Mouse (Mus musculus): ENCODE measurements around the gene Vps4a. TPM values are rescaled to one million over a fixed set of nuclear protein-coding genes. Genes with fewer than 3 reads are reported as not detected.
A peak's percentile ranks its signal among the peaks of the same experiment; 100 is the strongest.
"Not testable (repeated sequence)": the region's sequence is repeated elsewhere in the genome, so short reads cannot be mapped to it uniquely, and the experiment has no call there.

Gene Vps4a
- total RNA-seq (2021) = 10 to 100 TPM; 62.2 to 71.0 TPM
- long read RNA-seq, experiment 1, transcript Vps4a-201 (11 exons, 2,178 nt) = major isoform, 80 of 89 reads
- long read RNA-seq, experiment 1, partial matches to known transcripts = 7 of 89 reads
- long read RNA-seq, experiment 1, other reads (novel, unspliced or antisense) = 2 of 89 reads
- long read RNA-seq, experiment 2, transcript Vps4a-201 (11 exons, 2,178 nt) = major isoform, 67 of 73 reads
- long read RNA-seq, experiment 2, partial matches to known transcripts = 5 of 73 reads
- long read RNA-seq, experiment 2, other reads (novel, unspliced or antisense) = 1 of 73 reads

- peak; percentile 98 for DNase-seq (ENCODE audit: low spot score)
Measured at GRCm38 (mm10) chr8:107030650-107031576, at the start of gene Vps4a. Vps4a (plus strand) TSS chr8:107031222.

GRCm38 (mm10) chr8:106985404-106985821 is 45.6 kb upstream of the Vps4a start:
- no peak for DNase-seq (ENCODE audit: low spot score)

- DNase-seq (ENCODE audit: low spot score) = no peak
Measured at GRCm38 (mm10) chr8:106985951-106986350, 45.1 kb upstream of the Vps4a start.

- DNase-seq (ENCODE audit: low spot score) = no peak
Measured at GRCm38 (mm10) chr8:106987557-106987956, 43.5 kb upstream of the Vps4a start.

GRCm38 (mm10) chr8:106991393-106991792 is 39.6 kb upstream of the Vps4a start:
- no peak for DNase-seq (ENCODE audit: low spot score)

- DNase-seq (ENCODE audit: low spot score) = not testable (repeated sequence)
Measured at GRCm38 (mm10) chr8:106996339-106996738, 34.7 kb upstream of the Vps4a start.

GRCm38 (mm10) chr8:106997416-106997815 is 33.6 kb upstream of the Vps4a start:
- DNase-seq (ENCODE audit: low spot score) = no peak

- DNase-seq (ENCODE audit: low spot score) = peak; percentile 78
Measured at GRCm38 (mm10) chr8:106999068-106999467, 32.0 kb upstream of the Vps4a start.

GRCm38 (mm10) chr8:107002532-107002931 is 28.5 kb upstream of the Vps4a start:
- peak; percentile 91 for DNase-seq (ENCODE audit: low spot score)

GRCm38 (mm10) chr8:107007795-107008194 is 23.2 kb upstream of the Vps4a start:
- DNase-seq (ENCODE audit: low spot score) = no peak

- DNase-seq (ENCODE audit: low spot score) = no peak
Measured at GRCm38 (mm10) chr8:107012666-107013065, 18.4 kb upstream of the Vps4a start.

GRCm38 (mm10) chr8:107014915-107015314 is 16.1 kb upstream of the Vps4a start:
- no peak for DNase-seq (ENCODE audit: low spot score)

GRCm38 (mm10) chr8:107023479-107023878 is 7.5 kb upstream of the Vps4a start:
- DNase-seq (ENCODE audit: low spot score) = no peak

GRCm38 (mm10) chr8:107029310-107029709 is 1.7 kb upstream of the Vps4a start:
- DNase-seq (ENCODE audit: low spot score) = no peak

- no peak for DNase-seq (ENCODE audit: low spot score)
Measured at GRCm38 (mm10) chr8:107030058-107030457, 964 bp upstream of the Vps4a start.

- DNase-seq (ENCODE audit: low spot score) = no peak
Measured at GRCm38 (mm10) chr8:107031577-107032090, 612 bp downstream of the Vps4a start.

- DNase-seq (ENCODE audit: low spot score) = not testable (repeated sequence)
Measured at GRCm38 (mm10) chr8:107033609-107034008, 2.6 kb downstream of the Vps4a start.

GRCm38 (mm10) chr8:107035641-107036040 is 4.6 kb downstream of the Vps4a start:
- DNase-seq (ENCODE audit: low spot score) = no peak

GRCm38 (mm10) chr8:107036626-107037025 is 5.6 kb downstream of the Vps4a start:
- no peak for DNase-seq (ENCODE audit: low spot score)

GRCm38 (mm10) chr8:107040632-107041031 is 9.6 kb downstream of the Vps4a start:
- DNase-seq (ENCODE audit: low spot score) = no peak

- DNase-seq (ENCODE audit: low spot score) = no peak
Measured at GRCm38 (mm10) chr8:107045478-107045877, 14.5 kb downstream of the Vps4a start.

GRCm38 (mm10) chr8:107046976-107047375 is 16.0 kb downstream of the Vps4a start:
- DNase-seq (ENCODE audit: low spot score) = no peak
